Mouse (Mus musculus): ENCODE measurements around the gene Tbcd. TPM values are rescaled to one million over a fixed set of nuclear protein-coding genes. Genes with fewer than 3 reads are reported as not detected.

The Tbcd gene
- polyA plus RNA-seq, 1 experiment, result 90.0 TPM

GRCm38 (mm10) chr11:121467408-121467807, 15.7 kb downstream of the Tbcd start:
- 97% methylated on average over 6 of the region's 6 CpGs for WGBS
- Histone ChIP-seq H3K4me3 (ENCODE audit: control insufficient read depth, insufficient read depth, low read length) (no peak overlapping the region), H3K27ac (ENCODE audit: control insufficient read depth, insufficient read depth, low read length) (no peak overlapping the region), H3K4me1 (replicated peaks; ENCODE audit: control insufficient read depth, insufficient read depth, low read length) (no peaks in the 10 kb centered on the region), H3K27me3 (ENCODE audit: control insufficient read depth, insufficient read depth, low read length) (no peaks in the 10 kb centered on the region), H3K36me3 (ENCODE audit: control insufficient read depth, insufficient read depth, low read length) (peaks cover 18% of the 10 kb centered on the region)
- TF ChIP-seq POLR2A (IDR thresholded peaks at IDR 0.05; ENCODE audit: control insufficient read depth, extremely low read depth, insufficient read depth, low read length, poor library complexity) (no peak), CTCF (IDR thresholded peaks at IDR 0.05; ENCODE audit: borderline replicate concordance, control insufficient read depth, extremely low read depth, insufficient read depth, low read length, poor library complexity) (no peak)
- no peak for DNase-seq

GRCm38 (mm10) chr11:121474831-121475230, 23.1 kb downstream of the Tbcd start:
- H3K4me3 ChIP-seq (ENCODE audit: control insufficient read depth, insufficient read depth, low read length), result no peak overlapping the region
- no peak for TF ChIP-seq POLR2A (IDR thresholded peaks at IDR 0.05; ENCODE audit: control insufficient read depth, extremely low read depth, insufficient read depth, low read length, poor library complexity)
- no peak for TF ChIP-seq CTCF (IDR thresholded peaks at IDR 0.05; ENCODE audit: borderline replicate concordance, control insufficient read depth, extremely low read depth, insufficient read depth, low read length, poor library complexity)
- H3K27me3 ChIP-seq (ENCODE audit: control insufficient read depth, insufficient read depth, low read length), result no peaks in the 10 kb centered on the region
- no peak for DNase-seq
- H3K4me1 ChIP-seq (replicated peaks; ENCODE audit: control insufficient read depth, insufficient read depth, low read length), result no peaks in the 10 kb centered on the region; the same call in 1 of the 2 replicates
- 66% methylated on average over 3 of the region's 3 CpGs for WGBS
- peaks cover 3% of the 10 kb centered on the region; the same call in 1 of the 2 replicates for H3K36me3 ChIP-seq (ENCODE audit: control insufficient read depth, insufficient read depth, low read length)
- H3K27ac ChIP-seq (ENCODE audit: control insufficient read depth, insufficient read depth, low read length), result no peak overlapping the region

- Histone ChIP-seq H3K4me3 (ENCODE audit: control insufficient read depth, insufficient read depth, low read length) (no peak overlapping the region), H3K4me1 (replicated peaks; ENCODE audit: control insufficient read depth, insufficient read depth, low read length) (no peaks in the 10 kb centered on the region; the same call in 1 of the 2 replicates), H3K27ac (ENCODE audit: control insufficient read depth, insufficient read depth, low read length) (no peak overlapping the region), H3K27me3 (ENCODE audit: control insufficient read depth, insufficient read depth, low read length) (no peaks in the 10 kb centered on the region), H3K36me3 (ENCODE audit: control insufficient read depth, insufficient read depth, low read length) (peaks cover 3% of the 10 kb centered on the region; the same call in 1 of the 2 replicates)
- TF ChIP-seq CTCF (IDR thresholded peaks at IDR 0.05; ENCODE audit: borderline replicate concordance, control insufficient read depth, extremely low read depth, insufficient read depth, low read length, poor library complexity) (peak; percentile 77; the same call in 1 of the 2 replicates), POLR2A (IDR thresholded peaks at IDR 0.05; ENCODE audit: control insufficient read depth, extremely low read depth, insufficient read depth, low read length, poor library complexity) (no peak)
- 27% methylated on average over 9 of the region's 9 CpGs for WGBS
- DNase-seq, result peak; percentile 68
These were observed 24.1 kb downstream of the Tbcd start for GRCm38 (mm10) chr11:121475699-121476415.

GRCm38 (mm10) chr11:121479476-121480203, 27.9 kb downstream of the Tbcd start:
- no peak overlapping the region for H3K4me3 ChIP-seq (ENCODE audit: control insufficient read depth, insufficient read depth, low read length)
- no peaks in the 10 kb centered on the region for H3K27me3 ChIP-seq (ENCODE audit: control insufficient read depth, insufficient read depth, low read length)
- H3K36me3 ChIP-seq (ENCODE audit: control insufficient read depth, insufficient read depth, low read length), result 0 out of 2 replicates have a peak, but pooled peaks cover 3% of the 10 kb centered on the region
- TF ChIP-seq POLR2A (IDR thresholded peaks at IDR 0.05; ENCODE audit: control insufficient read depth, extremely low read depth, insufficient read depth, low read length, poor library complexity) (no peak), CTCF (IDR thresholded peaks at IDR 0.05; ENCODE audit: borderline replicate concordance, control insufficient read depth, extremely low read depth, insufficient read depth, low read length, poor library complexity) (no peak)
- 74% methylated on average over 15 of the region's 15 CpGs for WGBS
- H3K4me1 ChIP-seq (replicated peaks; ENCODE audit: control insufficient read depth, insufficient read depth, low read length), result no peaks in the 10 kb centered on the region; the same call in 1 of the 2 replicates
- no peak for DNase-seq
- H3K27ac ChIP-seq (ENCODE audit: control insufficient read depth, insufficient read depth, low read length), result no peak overlapping the region

- no peaks in the 10 kb centered on the region for H3K36me3 ChIP-seq (ENCODE audit: control insufficient read depth, insufficient read depth, low read length)
- H3K27me3 ChIP-seq (ENCODE audit: control insufficient read depth, insufficient read depth, low read length), result no peaks in the 10 kb centered on the region
- TF ChIP-seq POLR2A (IDR thresholded peaks at IDR 0.05; ENCODE audit: control insufficient read depth, extremely low read depth, insufficient read depth, low read length, poor library complexity), result no peak
- no peak for TF ChIP-seq CTCF (IDR thresholded peaks at IDR 0.05; ENCODE audit: borderline replicate concordance, control insufficient read depth, extremely low read depth, insufficient read depth, low read length, poor library complexity)
- no peak overlapping the region for H3K4me3 ChIP-seq (ENCODE audit: control insufficient read depth, insufficient read depth, low read length)
- no peak overlapping the region for H3K27ac ChIP-seq (ENCODE audit: control insufficient read depth, insufficient read depth, low read length)
- DNase-seq, result no peak
- 96% methylated on average over 2 of the region's 2 CpGs for WGBS
- peaks cover 7% of the 10 kb centered on the region for H3K4me1 ChIP-seq (replicated peaks; ENCODE audit: control insufficient read depth, insufficient read depth, low read length)
These were observed 29.4 kb downstream of the Tbcd start for GRCm38 (mm10) chr11:121481129-121481528.

GRCm38 (mm10) chr11:121485882-121486281, 34.1 kb downstream of the Tbcd start:
- Histone ChIP-seq H3K36me3 (ENCODE audit: control insufficient read depth, insufficient read depth, low read length) (no peaks in the 10 kb centered on the region), H3K4me1 (replicated peaks; ENCODE audit: control insufficient read depth, insufficient read depth, low read length) (peaks cover 7% of the 10 kb centered on the region), H3K27ac (ENCODE audit: control insufficient read depth, insufficient read depth, low read length) (no peak overlapping the region), H3K27me3 (ENCODE audit: control insufficient read depth, insufficient read depth, low read length) (no peaks in the 10 kb centered on the region), H3K4me3 (ENCODE audit: control insufficient read depth, insufficient read depth, low read length) (no peak overlapping the region)
- no peak for DNase-seq
- TF ChIP-seq CTCF (IDR thresholded peaks at IDR 0.05; ENCODE audit: borderline replicate concordance, control insufficient read depth, extremely low read depth, insufficient read depth, low read length, poor library complexity), result no peak
- no peak for TF ChIP-seq POLR2A (IDR thresholded peaks at IDR 0.05; ENCODE audit: control insufficient read depth, extremely low read depth, insufficient read depth, low read length, poor library complexity)
- 11% methylated on average over 9 of the region's 9 CpGs for WGBS

All from thymus, adult 2 months (tissue).